Mouse (Mus musculus) liver, postnatal 0 days (tissue): Measurements from ENCODE around the gene Snapin. TPM values are rescaled to one million over a fixed set of nuclear protein-coding genes. Genes with fewer than 3 reads are reported as not detected.

Experiments
- ATAC-seq: fragments of 200-750 bp; cut with Nextera tagmentation; 2 replicates; pipeline ENCODE4 v1.8.0; 2017; ENCODE audit warnings: mild to moderate bottlenecking, moderate library complexity
- DNase-seq: peaks from one replicate; pipeline ENCODE4 v3.0.0-alpha.2; 2016
- H3K27ac ChIP-seq: fragments of 300-500 bp; sonication (generic); 2 replicates; pipeline ENCODE4 v1.5.1; 2014; ENCODE audit warnings: antibody characterized with exemption, moderate library complexity, mild to moderate bottlenecking, low read depth
- H3K27me3 ChIP-seq: fragments of 300-500 bp; sonication (generic); 2 replicates; pipeline ENCODE4 v1.6.1; 2014; ENCODE audit warnings: low read length, control low read depth, mixed read lengths; ENCODE audit not compliant: insufficient read depth
- H3K36me3 ChIP-seq: fragments of 300-500 bp; sonication (generic); replicated peaks from 2 replicates; pipeline ENCODE4 v1.6.1; 2014; ENCODE audit warnings: mild to moderate bottlenecking, control low read depth, low read length, moderate library complexity, mixed read lengths; ENCODE audit not compliant: insufficient read depth
- H3K4me1 ChIP-seq: fragments of 300-500 bp; sonication (generic); 2 replicates; pipeline ENCODE4 v1.6.1; 2014; ENCODE audit warnings: antibody characterized with exemption, mild to moderate bottlenecking, control low read depth; ENCODE audit not compliant: insufficient read depth
- H3K4me2 ChIP-seq: fragments of 300-500 bp; sonication (generic); 2 replicates; pipeline ENCODE4 v1.6.1; 2014; ENCODE audit warnings: low read depth, mild to moderate bottlenecking, low read length, moderate library complexity, mixed read lengths
- H3K4me3 ChIP-seq: fragments of 300-500 bp; sonication (generic); 2 replicates; pipeline ENCODE4 v1.5.1; 2014; ENCODE audit warnings: low read depth, low read length
- H3K9ac ChIP-seq: fragments of 300-500 bp; sonication (generic); replicated peaks from 2 replicates; pipeline ENCODE4 v1.6.1; 2014; ENCODE audit warnings: mild to moderate bottlenecking, moderate library complexity
- H3K9me3 ChIP-seq: fragments of 300-500 bp; sonication (generic); 2 replicates; pipeline ENCODE4 v1.6.1; 2016; ENCODE audit warnings: mild to moderate bottlenecking, control low read depth, low read length, mixed read lengths
- CTCF ChIP-seq: sonication (generic); IDR thresholded peaks from 2 replicates; pipeline ENCODE4 v1.5.1; 2016; ENCODE audit warnings: antibody characterized with exemption, low read depth
- EP300 ChIP-seq: IDR thresholded peaks from 2 replicates; pipeline ENCODE4 v1.6.1; 2016; ENCODE audit warnings: antibody characterized with exemption, low read depth, mild to moderate bottlenecking
- WGBS: fragments of 180-500 bp; shearing (Covaris S2); extraction: QIAGEN DNeasy Blood & Tissue Kit; methylation state at CpG from one replicate; pipeline ENCODE4 v1.1.7; 2014; ENCODE audit not compliant: insufficient replicate concordance; 5-methylcytosine and 5-hydroxymethylcytosine counted together
- polyA plus RNA-seq: library from polyadenylated mRNA; unstranded; fragments of >200 nt; fragmentation: Nextera tagmentation; extraction: Ambion mirVana; gene quantifications from 2 replicates; pipeline ENCODE4 v1.2.1, GENCODE M21; 2015

Snapin gene
- polyA plus RNA-seq, 1 experiment from 2014 or later = 23.6 TPM

DNA sequence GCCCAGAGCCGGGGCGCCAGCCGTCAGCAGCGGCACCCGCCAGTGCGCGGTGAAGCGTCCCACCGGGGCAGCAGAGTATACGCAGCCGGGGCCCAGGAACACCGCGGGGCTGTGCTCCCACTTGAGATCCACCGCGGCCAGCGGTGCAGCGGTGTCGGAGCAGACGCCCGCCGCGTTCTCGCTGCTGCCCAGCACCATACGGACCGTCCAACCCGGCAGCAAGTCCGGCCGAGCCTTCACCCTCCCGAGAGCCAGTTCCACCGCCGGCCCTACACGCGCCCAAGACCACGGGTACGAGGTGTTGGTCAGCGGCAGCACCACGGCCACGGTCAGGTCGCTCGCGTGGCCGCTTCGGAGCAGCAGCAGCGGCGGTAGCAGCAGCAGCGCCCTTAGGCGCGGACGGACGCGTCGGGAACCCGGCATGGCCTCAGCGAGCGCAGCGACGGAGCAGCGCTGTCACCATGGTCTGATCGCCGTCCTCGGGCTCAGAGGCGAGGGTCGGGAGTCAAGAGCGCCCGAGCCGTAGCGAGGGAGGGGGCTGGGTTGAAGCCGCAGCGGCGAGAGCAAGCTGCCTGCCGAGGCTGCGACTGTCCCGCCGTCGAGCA lies 25.6 kb downstream of the Snapin start:
- ATAC-seq (peak; percentile 37), DNase-seq (peak; percentile 34)
- peaks cover 11% of the 10 kb centered on the region for H3K4me1 ChIP-seq
- H3K27ac ChIP-seq = peak overlapping the region; percentile 55; the same call in 1 of the 2 replicates
- H3K4me2 ChIP-seq = peak overlapping the region; percentile 86
- WGBS = under 1% methylated on average over 75 of the region's 75 CpGs
- no peaks in the 10 kb centered on the region for H3K9me3 ChIP-seq
- TF ChIP-seq CTCF (no peak), EP300 (no peak)
- H3K36me3 ChIP-seq = no peaks in the 10 kb centered on the region
- peak overlapping the region; percentile 59 for H3K9ac ChIP-seq
- peaks cover 34% of the 10 kb centered on the region for H3K27me3 ChIP-seq
- H3K4me3 ChIP-seq = peak overlapping the region; percentile 58

DNA sequence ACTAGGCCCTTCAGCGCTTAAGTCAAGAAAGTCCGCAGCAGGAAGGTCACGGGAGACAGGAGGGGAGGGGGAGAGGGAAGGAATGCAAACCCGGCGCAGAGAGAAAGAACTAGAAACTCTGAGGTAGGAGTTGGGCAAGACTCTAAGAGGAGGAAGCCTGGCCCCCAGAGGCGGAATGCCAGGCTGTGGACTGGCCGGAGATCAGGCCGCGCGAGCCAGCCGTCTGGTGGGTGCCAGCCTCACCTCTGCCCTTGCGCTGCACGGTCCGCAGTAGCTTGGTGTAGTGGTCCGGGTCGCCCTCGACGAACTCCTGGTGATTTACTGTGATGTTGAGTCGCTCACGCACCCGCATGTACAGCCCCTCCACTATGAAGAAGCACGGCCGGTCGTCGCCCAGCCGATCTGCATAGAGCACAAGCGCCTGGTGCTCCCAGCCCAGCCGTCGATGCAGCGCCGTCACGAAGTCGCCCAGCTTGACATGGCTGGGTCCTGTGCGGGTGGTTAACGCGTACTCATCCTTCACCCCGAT lies 26.2 kb downstream of the Snapin start:
- Histone ChIP-seq H3K27me3 (peaks cover 34% of the 10 kb centered on the region), H3K36me3 (no peaks in the 10 kb centered on the region), H3K27ac (no peak overlapping the region), H3K4me2 (peak overlapping the region; percentile 86), H3K4me3 (peak overlapping the region; percentile 58), H3K9ac (peak overlapping the region; percentile 59), H3K9me3 (no peaks in the 10 kb centered on the region), H3K4me1 (peaks cover 11% of the 10 kb centered on the region)
- WGBS = 18% methylated on average over 37 of the region's 37 CpGs
- no peak for DNase-seq
- TF ChIP-seq EP300 (no peak), CTCF (no peak)
- ATAC-seq = peak; percentile 9; the same call in 1 of the 2 replicates

DNA sequence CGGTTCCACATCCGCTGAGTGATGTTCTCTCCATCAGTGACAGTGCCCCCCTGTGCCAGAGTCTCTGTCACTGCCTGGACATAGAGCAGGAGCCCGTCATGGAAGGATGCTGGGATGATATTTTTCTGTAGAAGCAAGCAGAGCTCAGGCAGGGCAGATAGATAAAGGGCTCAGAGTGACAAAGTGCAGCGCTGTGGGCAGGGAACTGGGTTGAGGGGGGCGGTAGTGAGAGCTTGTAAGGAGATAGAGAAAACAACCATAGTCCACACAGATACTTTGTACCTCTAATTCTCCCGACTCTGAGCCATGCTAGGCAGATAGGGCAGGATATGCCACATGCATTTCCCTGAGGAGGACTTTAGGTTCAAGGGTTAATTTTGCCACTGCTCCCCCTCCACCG lies 28.3 kb downstream of the Snapin start:
- 31% methylated on average over 7 of the region's 7 CpGs for WGBS
- Histone ChIP-seq H3K4me3 (no peak overlapping the region), H3K4me2 (no peak overlapping the region), H3K9me3 (no peaks in the 10 kb centered on the region), H3K27ac (no peak overlapping the region), H3K9ac (no peak overlapping the region), H3K36me3 (no peaks in the 10 kb centered on the region), H3K27me3 (peaks cover 34% of the 10 kb centered on the region), H3K4me1 (peaks cover 11% of the 10 kb centered on the region)
- TF ChIP-seq CTCF (no peak), EP300 (no peak)
- DNase-seq (no peak), ATAC-seq (no peak)

DNA sequence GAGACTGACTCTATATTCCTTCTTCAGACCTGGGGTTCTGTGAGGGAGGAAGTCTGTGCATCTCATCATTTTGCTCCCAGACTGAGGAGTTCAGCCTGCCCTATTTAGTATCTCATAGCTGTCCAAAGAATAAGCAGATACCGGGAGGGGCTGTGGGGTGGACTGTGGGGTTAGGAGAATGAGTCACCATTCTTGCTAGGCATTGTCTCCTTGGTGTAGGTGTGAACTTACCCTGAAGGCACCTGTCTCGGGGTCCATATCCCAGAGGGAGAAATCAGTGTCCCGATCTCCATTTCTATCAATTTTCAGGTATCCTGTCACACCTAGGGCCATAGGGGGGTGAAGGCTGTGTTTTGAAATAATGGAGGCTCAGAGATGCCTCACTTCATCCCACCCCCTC lies 28.9 kb downstream of the Snapin start:
- WGBS = 80% methylated on average over 3 of the region's 3 CpGs
- peaks cover 11% of the 10 kb centered on the region for H3K4me1 ChIP-seq
- no peak overlapping the region for H3K4me2 ChIP-seq
- H3K36me3 ChIP-seq = no peaks in the 10 kb centered on the region
- no peak overlapping the region for H3K4me3 ChIP-seq
- ATAC-seq (no peak), DNase-seq (no peak)
- TF ChIP-seq CTCF = no peak
- no peak for TF ChIP-seq EP300
- H3K27me3 ChIP-seq = peaks cover 34% of the 10 kb centered on the region
- H3K27ac ChIP-seq = no peak overlapping the region
- H3K9me3 ChIP-seq = no peaks in the 10 kb centered on the region
- no peak overlapping the region for H3K9ac ChIP-seq

DNA sequence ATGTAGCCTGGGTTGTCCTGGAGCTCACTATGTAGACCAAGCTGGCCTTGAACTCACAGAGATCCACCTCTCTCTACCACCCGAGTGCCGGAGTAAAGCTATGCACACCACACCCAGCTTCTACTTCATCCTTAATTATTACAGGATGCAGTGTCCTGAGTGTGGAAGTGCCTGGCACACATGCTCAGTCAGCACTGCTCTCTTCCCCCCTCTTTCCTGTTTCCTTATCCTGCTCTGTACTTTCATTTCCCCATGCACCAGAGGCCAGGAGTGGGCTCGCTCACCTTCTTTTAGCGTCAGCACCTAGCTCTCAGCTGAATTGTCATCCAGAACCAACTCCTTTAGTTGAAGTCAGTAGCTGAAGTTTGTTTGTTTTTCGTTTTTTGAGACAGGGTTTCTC lies 30.5 kb downstream of the Snapin start:
- 57% methylated on average over 5 of the region's 5 CpGs for WGBS
- no peak for DNase-seq
- Histone ChIP-seq H3K4me1 (peaks cover 5% of the 10 kb centered on the region), H3K4me3 (no peak overlapping the region), H3K9me3 (no peaks in the 10 kb centered on the region), H3K4me2 (no peak overlapping the region), H3K36me3 (no peaks in the 10 kb centered on the region), H3K27ac (no peak overlapping the region), H3K9ac (no peak overlapping the region), H3K27me3 (peaks cover 22% of the 10 kb centered on the region)
- no peak for TF ChIP-seq CTCF
- TF ChIP-seq EP300 = no peak
- no peak for ATAC-seq

DNA sequence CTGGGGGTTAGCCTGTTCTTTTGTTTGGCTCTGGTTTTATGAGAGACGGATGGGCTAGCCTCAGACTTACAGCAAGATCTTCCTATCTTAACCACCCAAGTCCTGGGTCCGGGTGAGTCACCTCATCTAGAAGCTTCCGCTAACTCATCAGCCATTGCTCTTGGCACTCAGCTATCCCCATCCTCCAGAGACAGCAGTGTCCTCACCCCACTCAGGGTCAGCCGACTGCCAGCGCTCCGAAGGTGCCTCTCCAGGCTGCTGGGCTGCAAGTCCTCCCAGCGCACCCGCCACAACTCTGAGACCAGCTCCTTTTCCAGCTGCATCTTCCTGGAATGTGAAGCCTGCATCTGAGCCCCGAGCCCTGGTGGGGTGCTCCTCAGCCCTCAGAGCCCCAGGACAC lies 31.1 kb downstream of the Snapin start:
- TF ChIP-seq CTCF = no peak
- DNase-seq (no peak), ATAC-seq (no peak)
- Histone ChIP-seq H3K27me3 (peaks cover 16% of the 10 kb centered on the region), H3K4me3 (no peak overlapping the region), H3K4me1 (no peaks in the 10 kb centered on the region; the same call in 1 of the 2 replicates), H3K9ac (no peak overlapping the region), H3K27ac (no peak overlapping the region), H3K36me3 (no peaks in the 10 kb centered on the region), H3K9me3 (no peaks in the 10 kb centered on the region), H3K4me2 (no peak overlapping the region)
- 87% methylated on average over 9 of the region's 9 CpGs for WGBS
